Mouse (Mus musculus): ENCODE data around the gene Tasp1. TPM values are rescaled to one million over a fixed set of nuclear protein-coding genes. Genes with fewer than 3 reads are reported as not detected.
"Not testable (repeated sequence)": the region's sequence is repeated elsewhere in the genome, so short reads cannot be mapped to it uniquely, and the experiment has no call there.

Gene Tasp1
- polyA plus RNA-seq, 1 experiment from 2014 or later: 20.8 TPM

DNA sequence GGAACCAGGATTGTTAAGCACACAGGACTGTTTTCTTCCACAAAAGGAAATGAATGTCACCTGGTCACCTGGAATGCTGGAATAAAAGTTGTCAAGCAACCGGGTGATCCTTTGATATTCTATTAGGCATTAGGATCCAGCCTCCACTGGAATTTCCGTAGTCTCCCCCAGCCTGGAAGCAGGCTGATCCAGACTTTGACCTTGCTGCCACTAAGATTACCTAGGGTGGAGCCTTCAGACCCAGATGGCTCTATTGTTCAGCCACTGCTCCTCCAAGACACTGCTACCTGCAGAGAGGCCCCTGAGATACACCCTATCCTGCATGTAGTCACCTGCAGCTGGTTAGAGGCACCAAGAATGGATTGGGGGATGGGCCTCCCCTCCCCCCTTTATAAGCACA is 192.8 kb downstream of the Tasp1 start:
- H3K4me3 ChIP-seq: no peak overlapping the region
- H3K27me3 ChIP-seq (replicated peaks): no peaks in the 10 kb centered on the region
- WGBS (ENCODE audit: insufficient replicate concordance): 62% methylated on average over 2 of the region's 2 CpGs
- H3K9ac ChIP-seq: no peak overlapping the region
- no peak overlapping the region for H3K4me2 ChIP-seq
- no peak overlapping the region for H3K27ac ChIP-seq
- H3K4me1 ChIP-seq: no peaks in the 10 kb centered on the region
- no peak for ATAC-seq
- H3K36me3 ChIP-seq: no peaks in the 10 kb centered on the region
- no peaks in the 10 kb centered on the region for H3K9me3 ChIP-seq (replicated peaks)

DNA sequence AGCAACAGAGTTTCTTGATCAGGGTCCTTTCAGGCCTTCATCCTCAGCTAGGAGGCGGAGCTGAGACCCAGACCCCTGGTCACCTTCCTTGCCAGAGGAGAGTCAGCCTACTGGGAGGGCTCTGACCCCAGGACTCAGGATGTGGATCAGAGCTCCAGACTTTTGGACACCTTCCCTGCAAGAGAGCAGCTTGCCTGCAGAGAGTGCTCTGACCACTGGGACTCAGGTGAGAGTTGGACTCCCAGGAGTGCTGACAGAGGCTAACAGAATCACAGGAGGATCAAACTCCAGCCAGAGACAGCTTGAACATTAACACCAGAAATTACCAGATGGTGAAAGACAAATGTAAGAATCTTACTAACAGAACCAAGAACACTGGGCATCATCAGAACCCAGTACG is 197.5 kb downstream of the Tasp1 start:
- not testable (repeated sequence) for H3K4me2 ChIP-seq
- WGBS (ENCODE audit: insufficient replicate concordance): 81% methylated on average over 2 of the region's 2 CpGs

DNA sequence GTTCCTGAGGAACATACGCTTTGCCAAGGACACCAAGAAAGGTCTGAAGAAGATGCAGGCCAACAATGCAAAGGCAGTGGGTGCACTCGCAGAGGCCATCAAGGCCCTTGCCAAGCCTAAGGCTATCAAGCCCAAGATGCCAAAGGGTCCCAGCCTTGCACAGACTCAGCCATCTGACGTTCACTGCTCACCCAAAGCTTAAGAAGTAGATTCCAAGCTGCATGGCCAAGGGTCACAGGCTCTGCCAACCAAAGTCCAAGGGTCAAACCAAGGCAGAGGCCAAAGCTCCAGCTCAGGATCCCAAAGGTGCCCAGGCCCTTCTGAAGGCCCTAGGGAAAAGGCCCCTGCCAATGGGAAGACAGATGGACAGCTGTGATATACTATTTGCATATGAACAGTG is 203.2 kb downstream of the Tasp1 start:
- H3K27ac ChIP-seq; H3K9ac ChIP-seq; H3K4me1 ChIP-seq; H3K27me3 ChIP-seq (replicated peaks); ATAC-seq; H3K36me3 ChIP-seq; H3K4me3 ChIP-seq; H3K4me2 ChIP-seq; H3K9me3 ChIP-seq (replicated peaks): not testable (repeated sequence)
- 83% methylated on average over 3 of the region's 3 CpGs for WGBS (ENCODE audit: insufficient replicate concordance)

More for the DNA sequence above, 197.5 kb downstream of the Tasp1 start:
- H3K4me3 ChIP-seq; H3K9ac ChIP-seq; H3K36me3 ChIP-seq; H3K27ac ChIP-seq; H3K9me3 ChIP-seq (replicated peaks); H3K27me3 ChIP-seq (replicated peaks); H3K4me1 ChIP-seq; ATAC-seq: not testable (repeated sequence)

DNA sequence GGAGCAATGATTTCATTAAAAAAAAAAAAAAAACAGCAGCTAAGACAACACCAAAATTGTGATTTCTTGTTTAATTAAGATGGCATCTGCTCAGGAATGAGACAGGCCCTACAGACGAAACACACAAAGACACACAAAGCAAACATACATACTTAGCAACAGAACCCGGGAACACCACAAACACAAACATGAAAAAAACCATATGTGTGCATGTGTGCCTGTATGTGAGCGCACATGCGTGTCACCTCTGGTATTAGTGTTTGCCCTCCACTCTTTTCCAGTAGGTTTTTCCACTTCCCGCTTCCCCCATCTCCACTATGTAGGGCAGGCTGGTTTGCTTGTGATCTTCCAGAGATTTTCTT is 206.5 kb downstream of the Tasp1 start:
- no peak overlapping the region for H3K27ac ChIP-seq
- H3K9me3 ChIP-seq (replicated peaks): no peaks in the 10 kb centered on the region
- ATAC-seq: no peak
- H3K9ac ChIP-seq: no peak overlapping the region
- H3K4me2 ChIP-seq: no peak overlapping the region
- H3K4me3 ChIP-seq: no peak overlapping the region
- H3K27me3 ChIP-seq (replicated peaks): no peaks in the 10 kb centered on the region
- H3K4me1 ChIP-seq: no peaks in the 10 kb centered on the region
- H3K36me3 ChIP-seq: peaks cover 5% of the 10 kb centered on the region; the same call in 1 of the 2 replicates
- WGBS (ENCODE audit: insufficient replicate concordance): 77% methylated on average over 5 of the region's 5 CpGs

DNA sequence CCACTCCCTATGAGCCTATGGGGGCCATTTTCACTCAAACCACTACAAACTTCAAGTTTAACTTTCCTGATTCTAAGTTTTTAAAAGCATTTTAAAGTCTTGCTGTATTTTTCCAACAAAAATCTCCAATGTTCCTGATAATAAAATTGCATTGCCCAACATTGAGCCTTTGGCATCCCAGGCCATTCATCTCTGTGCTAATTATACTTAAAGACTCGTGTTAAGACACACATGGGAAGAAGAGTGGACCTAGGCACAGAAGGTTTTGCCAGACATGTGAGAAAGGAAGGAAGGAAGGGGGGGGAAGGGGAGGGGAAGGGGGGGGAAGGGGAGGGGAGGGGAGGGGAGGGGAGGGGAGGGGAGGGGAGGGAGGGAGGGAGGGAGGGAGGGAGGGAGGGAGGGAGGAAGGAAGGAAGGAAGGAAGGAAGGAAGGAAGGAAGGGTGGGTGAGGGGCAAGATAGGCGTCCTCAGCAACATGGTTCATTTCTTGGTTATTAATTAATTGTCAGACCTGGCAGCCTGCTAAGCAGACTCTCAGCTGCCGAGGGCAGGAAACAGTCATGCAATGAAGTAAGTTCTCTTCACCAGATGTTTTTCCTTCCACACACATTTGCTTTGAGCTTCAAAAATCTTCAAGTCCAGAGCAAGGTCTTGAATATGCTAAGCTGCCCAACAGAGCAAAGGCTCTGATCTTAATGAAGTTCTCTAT is 207.0 kb downstream of the Tasp1 start:
- Histone ChIP-seq H3K4me3 (no peak overlapping the region), H3K36me3 (peaks cover 5% of the 10 kb centered on the region; the same call in 1 of the 2 replicates), H3K4me1 (no peaks in the 10 kb centered on the region), H3K9me3 (replicated peaks) (no peaks in the 10 kb centered on the region), H3K27ac (no peak overlapping the region), H3K27me3 (replicated peaks) (no peaks in the 10 kb centered on the region), H3K9ac (no peak overlapping the region), H3K4me2 (no peak overlapping the region)
- no peak for ATAC-seq
- WGBS (ENCODE audit: insufficient replicate concordance): 57% methylated on average over 3 of the region's 3 CpGs

DNA sequence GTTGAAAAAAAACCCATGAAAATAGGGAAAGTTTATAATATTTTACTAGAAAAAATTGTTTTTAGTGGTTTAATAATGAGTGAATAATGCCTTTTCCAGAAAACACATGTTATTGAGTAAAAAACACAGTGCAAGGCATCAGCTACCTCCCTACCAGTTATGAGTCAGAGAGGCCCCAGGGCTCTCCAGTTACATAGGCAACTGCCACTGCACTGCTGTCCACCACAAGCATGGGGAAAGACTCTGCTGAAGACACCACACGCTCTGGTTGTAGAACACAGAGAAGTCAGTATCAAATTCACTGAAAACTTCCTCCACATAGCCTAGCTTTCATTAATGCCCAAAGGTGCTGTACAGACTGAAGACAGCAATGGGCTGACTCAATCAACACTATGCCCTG is 217.0 kb downstream of the Tasp1 start:
- no peaks in the 10 kb centered on the region for H3K36me3 ChIP-seq
- 79% methylated on average over 1 of the region's 1 CpGs for WGBS (ENCODE audit: insufficient replicate concordance)
- no peaks in the 10 kb centered on the region for H3K4me1 ChIP-seq
- no peak for ATAC-seq
- H3K9me3 ChIP-seq (replicated peaks): no peaks in the 10 kb centered on the region
- H3K4me2 ChIP-seq: no peak overlapping the region
- no peaks in the 10 kb centered on the region for H3K27me3 ChIP-seq (replicated peaks)
- H3K9ac ChIP-seq: no peak overlapping the region
- no peak overlapping the region for H3K27ac ChIP-seq
- H3K4me3 ChIP-seq: no peak overlapping the region

DNA sequence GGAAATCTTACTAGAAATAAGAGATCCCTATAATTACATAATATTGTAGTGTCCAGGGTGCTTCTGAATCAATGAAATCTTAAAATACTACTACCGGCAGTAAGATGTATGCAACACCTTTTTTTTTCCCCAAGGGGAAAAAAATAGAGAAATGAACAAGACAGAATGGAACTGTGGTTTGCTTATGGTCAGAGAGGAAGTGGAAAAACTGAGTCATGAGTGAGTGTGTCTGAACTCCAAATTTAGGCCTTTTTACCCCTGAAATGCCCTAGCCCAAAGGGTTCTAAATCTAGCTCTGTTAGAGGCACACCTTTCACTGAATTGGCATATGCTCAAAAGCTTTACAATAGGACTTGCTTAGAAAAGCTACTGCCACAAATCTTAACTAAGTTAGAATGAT is 225.2 kb downstream of the Tasp1 start:
- ATAC-seq: no peak
- no peak overlapping the region for H3K4me2 ChIP-seq
- no peaks in the 10 kb centered on the region for H3K36me3 ChIP-seq
- H3K27ac ChIP-seq: no peak overlapping the region
- H3K9ac ChIP-seq: no peak overlapping the region
- no peak overlapping the region for H3K4me3 ChIP-seq
- no peaks in the 10 kb centered on the region for H3K27me3 ChIP-seq (replicated peaks)
- H3K9me3 ChIP-seq (replicated peaks): no peaks in the 10 kb centered on the region
- no peaks in the 10 kb centered on the region for H3K4me1 ChIP-seq
- 62% methylated on average over 1 of the region's 1 CpGs for WGBS (ENCODE audit: insufficient replicate concordance)

DNA sequence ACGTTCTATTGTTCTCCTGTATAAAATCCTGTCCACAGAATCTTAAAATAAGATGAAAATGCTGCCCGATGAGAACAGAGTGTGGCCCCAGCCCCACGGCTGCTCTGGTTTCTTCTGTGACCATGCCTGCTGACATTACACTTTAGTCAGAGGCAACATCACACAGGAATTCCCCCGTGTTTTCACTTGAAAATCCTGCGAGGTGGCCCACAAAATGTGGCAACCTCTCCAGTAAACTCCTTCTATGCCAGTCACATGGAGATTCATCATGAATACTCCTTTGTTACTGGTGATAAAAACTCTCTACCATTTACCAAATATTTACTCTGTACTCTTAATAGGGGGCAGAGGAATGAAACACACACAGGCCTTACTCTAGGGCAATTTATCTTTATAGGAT is 225.7 kb downstream of the Tasp1 start:
- no peak overlapping the region for H3K4me3 ChIP-seq
- no peak overlapping the region for H3K4me2 ChIP-seq
- 64% methylated on average over 5 of the region's 5 CpGs for WGBS (ENCODE audit: insufficient replicate concordance)
- ATAC-seq: no peak
- H3K9me3 ChIP-seq (replicated peaks): no peaks in the 10 kb centered on the region
- no peaks in the 10 kb centered on the region for H3K36me3 ChIP-seq
- no peaks in the 10 kb centered on the region for H3K4me1 ChIP-seq
- H3K27me3 ChIP-seq (replicated peaks): no peaks in the 10 kb centered on the region
- no peak overlapping the region for H3K27ac ChIP-seq
- H3K9ac ChIP-seq: no peak overlapping the region

DNA sequence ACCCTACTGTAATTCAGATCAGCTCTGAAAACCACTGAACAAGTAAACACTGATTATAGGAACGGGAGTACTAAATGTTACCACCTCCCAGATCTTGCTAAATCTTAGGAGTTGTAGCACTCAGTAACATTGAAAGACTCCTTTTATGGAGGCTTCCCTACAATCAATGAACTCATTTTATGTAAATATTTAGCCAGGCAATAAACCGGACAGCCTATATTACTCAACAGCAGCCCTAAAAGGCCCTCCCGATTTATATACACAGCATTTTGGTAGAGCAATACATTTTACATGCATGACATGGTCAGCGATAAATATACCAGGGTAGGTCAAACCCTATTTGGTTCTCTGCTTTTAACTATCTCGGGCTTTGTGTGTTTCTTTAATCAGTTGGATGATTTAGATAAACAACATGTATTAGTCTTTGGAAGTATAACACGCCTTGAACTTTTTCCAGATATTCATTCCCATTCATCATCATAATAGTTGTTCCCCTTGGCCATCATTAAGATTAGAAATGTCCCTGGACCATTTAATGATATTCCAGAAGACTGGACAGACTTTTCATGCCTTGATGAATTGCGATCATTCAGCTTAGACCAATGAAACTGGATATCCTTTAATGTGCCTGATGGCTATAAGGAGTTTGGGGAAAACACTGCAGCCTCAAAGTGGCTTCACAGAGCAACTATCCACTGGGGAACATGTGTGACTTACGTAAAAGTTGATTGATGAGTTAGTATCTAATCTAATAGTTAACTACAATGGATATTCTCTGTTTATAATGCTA is 244.8 kb downstream of the Tasp1 start:
- Histone ChIP-seq H3K4me1 (no peaks in the 10 kb centered on the region), H3K27me3 (replicated peaks) (no peaks in the 10 kb centered on the region), H3K9ac (no peak overlapping the region), H3K4me2 (no peak overlapping the region), H3K27ac (no peak overlapping the region), H3K36me3 (no peaks in the 10 kb centered on the region), H3K4me3 (no peak overlapping the region), H3K9me3 (replicated peaks) (no peaks in the 10 kb centered on the region)
- ATAC-seq: no peak
- WGBS (ENCODE audit: insufficient replicate concordance): 66% methylated on average over 8 of the region's 8 CpGs

DNA sequence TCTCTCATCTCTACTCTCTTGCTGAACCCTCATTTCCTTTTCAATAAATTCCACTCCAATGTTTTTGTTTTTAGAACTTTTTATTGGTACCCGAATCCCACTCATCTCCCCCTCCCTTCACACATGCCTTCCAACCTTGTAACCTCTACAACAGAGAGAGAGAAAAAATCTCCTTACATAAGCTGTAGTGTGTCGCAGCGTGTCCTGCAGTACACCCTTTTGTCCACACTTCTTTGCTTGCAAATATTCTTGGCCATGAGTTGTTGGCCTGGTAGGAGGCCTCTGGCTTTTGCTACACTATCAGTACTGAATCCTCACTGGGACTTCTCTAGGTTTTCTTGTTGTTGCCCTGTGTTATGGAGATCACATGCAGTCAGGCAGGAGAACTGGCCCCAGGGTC is 249.3 kb downstream of the Tasp1 start:
- Histone ChIP-seq H3K4me3 (no peak overlapping the region), H3K4me1 (no peaks in the 10 kb centered on the region), H3K36me3 (no peaks in the 10 kb centered on the region), H3K4me2 (no peak overlapping the region), H3K9ac (no peak overlapping the region), H3K27ac (no peak overlapping the region), H3K27me3 (replicated peaks) (no peaks in the 10 kb centered on the region), H3K9me3 (replicated peaks) (no peaks in the 10 kb centered on the region)
- 71% methylated on average over 3 of the region's 3 CpGs for WGBS (ENCODE audit: insufficient replicate concordance)
- ATAC-seq: no peak

DNA sequence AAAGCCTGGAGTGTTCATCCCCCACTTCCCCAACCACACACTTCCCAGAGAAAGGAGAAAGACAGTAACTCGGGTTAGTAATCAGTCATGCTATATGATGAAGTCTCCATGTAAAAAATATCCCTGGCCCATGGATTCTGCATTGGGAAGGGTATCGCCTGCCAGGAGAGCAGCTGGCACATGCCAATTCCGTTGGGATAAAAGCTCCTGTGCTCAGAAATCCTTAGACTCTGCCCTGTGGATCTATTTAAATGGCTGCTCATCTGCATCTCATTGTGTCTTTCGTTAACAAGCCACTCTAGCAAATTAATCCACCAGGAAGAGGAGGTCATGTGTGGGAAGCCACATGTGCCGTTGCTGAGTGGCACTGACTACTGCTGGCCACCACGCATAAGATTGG is 258.7 kb downstream of the Tasp1 start:
- no peaks in the 10 kb centered on the region for H3K36me3 ChIP-seq
- no peaks in the 10 kb centered on the region for H3K4me1 ChIP-seq
- ATAC-seq: no peak
- no peak overlapping the region for H3K9ac ChIP-seq
- H3K9me3 ChIP-seq (replicated peaks): no peaks in the 10 kb centered on the region
- H3K4me2 ChIP-seq: no peak overlapping the region
- no peak overlapping the region for H3K4me3 ChIP-seq
- H3K27me3 ChIP-seq (replicated peaks): no peaks in the 10 kb centered on the region
- no peak overlapping the region for H3K27ac ChIP-seq
- WGBS (ENCODE audit: insufficient replicate concordance): 73% methylated on average over 6 of the region's 6 CpGs

DNA sequence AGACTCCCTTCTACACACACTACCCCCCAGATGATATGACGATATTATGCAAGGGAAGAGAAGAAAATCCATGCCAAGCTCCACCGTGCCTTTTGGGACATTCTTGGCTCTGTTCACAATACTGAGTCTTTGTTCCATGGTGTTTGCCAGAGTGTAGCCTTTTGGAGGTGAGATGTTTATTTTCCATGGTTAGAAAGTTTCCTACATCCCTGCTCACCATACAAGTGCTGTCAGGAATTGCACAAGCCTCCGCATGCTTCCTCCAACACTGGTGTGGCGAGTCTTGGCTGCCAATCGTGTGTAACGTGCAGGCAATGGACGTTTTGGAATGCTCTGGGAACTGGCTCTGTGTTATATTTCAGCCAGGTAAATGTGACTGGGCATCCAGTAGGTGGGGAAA is 262.6 kb downstream of the Tasp1 start:
- no peak for ATAC-seq
- Histone ChIP-seq H3K4me2 (no peak overlapping the region), H3K27me3 (replicated peaks) (no peaks in the 10 kb centered on the region), H3K9ac (no peak overlapping the region), H3K27ac (no peak overlapping the region), H3K4me3 (no peak overlapping the region), H3K36me3 (no peaks in the 10 kb centered on the region), H3K4me1 (no peaks in the 10 kb centered on the region), H3K9me3 (replicated peaks) (no peaks in the 10 kb centered on the region)
- 56% methylated on average over 7 of the region's 7 CpGs for WGBS (ENCODE audit: insufficient replicate concordance)

All from liver, embryonic 12.5 days (tissue).